Mouse (Mus musculus): ENCODE measurements around the gene Use1.
"Not testable (repeated sequence)": the region's sequence is repeated elsewhere in the genome, so short reads cannot be mapped to it uniquely, and the experiment has no call there.

GRCm38 (mm10) chr8:71319760-71320159 lies 46.9 kb upstream of the Use1 start:
- TF ChIP-seq CTCF (IDR thresholded peaks at IDR 0.05 in 2 of 3, conservative IDR thresholded peaks at IDR 0.05 in 1 of 3; ENCODE audit: control insufficient read depth in 1 of 3, insufficient read depth in 1 of 3, low read depth in 2 of 3, low read length in 3 of 3, poor library complexity in 1 of 3, severe bottlenecking in 1 of 3); POLR2A (IDR thresholded peaks at IDR 0.05; ENCODE audit: control insufficient read depth in 1 of 2, insufficient read depth in 1 of 2, low read depth in 1 of 2, low read length in 2 of 2, poor library complexity in 1 of 2); KAT2A (conservative IDR thresholded peaks at IDR 0.05; ENCODE audit: low read depth, low read length); RCOR1 (IDR thresholded peaks at IDR 0.05; ENCODE audit: low read depth, low read length); POLR2AphosphoS2 (IDR thresholded peaks at IDR 0.05; ENCODE audit: low read length); MYC (IDR thresholded peaks at IDR 0.05; ENCODE audit: low read depth, low read length): not testable (repeated sequence)

Measured in MEL (cell line).